Mouse (Mus musculus) ovary, postnatal 36 days (tissue): ENCODE data around the gene 4933415A04Rik.

Source experiments
- DNase-seq: peaks from one replicate; pipeline ENCODE4 v3.0.0; 2022; ENCODE audit warnings: low spot score, mixed read lengths

The 4933415A04Rik gene

DNA sequence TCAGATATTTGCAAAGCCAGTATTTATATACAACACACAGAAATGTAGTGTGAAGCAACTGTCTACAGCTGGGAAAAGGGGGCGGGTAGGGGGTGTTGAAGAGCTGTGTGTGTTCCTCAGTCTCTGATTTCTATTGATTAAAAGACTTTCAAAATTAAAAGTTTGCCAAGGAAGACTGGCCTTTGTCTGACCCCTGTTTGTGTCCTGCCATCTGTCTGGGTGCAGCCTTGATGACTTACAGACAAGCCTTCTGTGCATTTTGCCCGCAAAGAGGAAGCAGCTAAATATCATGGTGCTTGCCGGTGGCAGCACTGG, 11.8 kb upstream of the 4933415A04Rik start:
- no peak for DNase-seq

DNA sequence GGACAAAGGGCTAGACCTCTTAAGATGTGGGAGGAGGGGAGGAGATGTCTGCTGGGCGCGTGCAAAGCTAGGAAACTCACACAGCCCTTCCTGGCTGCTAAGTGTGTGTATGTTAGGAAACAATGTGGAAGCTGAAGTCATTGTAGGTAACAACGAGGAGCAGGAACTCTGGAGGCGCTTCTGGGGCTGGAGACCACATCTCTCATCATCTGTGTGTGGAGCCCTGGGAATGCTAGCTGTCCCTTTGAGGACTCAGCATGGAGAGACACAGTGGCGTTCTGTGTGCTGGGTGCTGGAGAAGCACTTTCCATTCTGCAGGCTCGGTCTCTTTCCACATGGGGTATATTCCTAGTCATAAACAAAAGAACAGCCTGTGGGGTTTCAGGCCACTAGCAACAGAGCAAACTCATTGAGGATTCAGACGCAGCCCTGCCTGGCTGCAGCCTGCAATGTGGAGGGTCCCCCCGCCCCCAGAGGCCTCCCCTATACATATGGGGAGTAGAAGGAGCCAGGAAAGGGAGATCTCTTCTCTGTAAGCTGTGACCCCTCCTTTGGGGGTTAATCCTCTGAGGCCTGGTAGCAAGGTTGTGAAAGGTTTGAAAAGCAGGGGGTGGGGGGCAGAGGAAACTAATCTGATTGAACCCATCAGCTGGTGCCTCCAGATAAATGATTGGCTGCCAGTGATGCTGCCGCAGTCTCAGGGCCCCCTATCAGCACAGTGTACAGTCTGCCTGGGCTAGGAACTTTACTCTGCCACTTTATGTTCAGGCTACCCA, 11.3 kb upstream of the 4933415A04Rik start:
- no peak for DNase-seq

GRCm38 (mm10) chr11:43577713-43578478, 8.9 kb upstream of the 4933415A04Rik start:
- DNase-seq, result no peak

DNA sequence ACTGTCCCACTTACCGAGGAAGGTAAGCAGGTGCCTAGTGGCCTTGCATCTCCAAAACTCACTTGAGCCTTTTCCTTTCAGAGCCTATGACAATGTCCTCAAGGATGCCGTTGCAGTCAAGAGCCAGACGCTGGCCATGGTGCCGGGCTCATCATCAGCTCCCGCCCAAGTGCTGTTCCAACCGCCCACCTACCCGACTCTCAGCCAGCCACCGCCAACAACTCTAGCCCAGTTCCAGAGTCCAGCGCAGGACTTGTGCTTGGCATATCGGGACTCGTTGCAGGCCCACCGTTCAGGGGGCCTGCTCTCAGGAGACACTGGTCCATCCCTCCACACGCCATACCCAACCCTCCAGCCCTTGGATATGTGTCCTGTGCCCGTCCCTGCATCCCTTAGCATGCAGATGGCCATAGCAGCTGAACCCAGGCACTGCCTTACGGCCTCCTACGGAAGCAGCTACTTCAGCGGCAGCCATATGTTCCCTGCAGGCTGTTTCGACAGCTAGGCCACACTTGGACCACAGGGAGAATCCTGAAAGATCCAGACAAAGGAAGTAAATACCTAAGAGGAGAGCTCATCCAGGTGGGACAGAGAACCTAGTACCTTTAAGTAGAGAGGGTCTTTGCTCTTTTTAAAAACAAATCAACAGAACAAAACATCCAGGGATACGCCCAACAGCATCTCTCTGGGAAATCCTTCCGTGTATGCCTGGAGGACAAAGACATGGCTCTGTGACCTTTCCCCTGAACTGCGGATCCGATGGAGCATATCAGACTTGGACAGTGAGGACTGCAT, 1.4 kb upstream of the 4933415A04Rik start:
- no peak for DNase-seq

DNA sequence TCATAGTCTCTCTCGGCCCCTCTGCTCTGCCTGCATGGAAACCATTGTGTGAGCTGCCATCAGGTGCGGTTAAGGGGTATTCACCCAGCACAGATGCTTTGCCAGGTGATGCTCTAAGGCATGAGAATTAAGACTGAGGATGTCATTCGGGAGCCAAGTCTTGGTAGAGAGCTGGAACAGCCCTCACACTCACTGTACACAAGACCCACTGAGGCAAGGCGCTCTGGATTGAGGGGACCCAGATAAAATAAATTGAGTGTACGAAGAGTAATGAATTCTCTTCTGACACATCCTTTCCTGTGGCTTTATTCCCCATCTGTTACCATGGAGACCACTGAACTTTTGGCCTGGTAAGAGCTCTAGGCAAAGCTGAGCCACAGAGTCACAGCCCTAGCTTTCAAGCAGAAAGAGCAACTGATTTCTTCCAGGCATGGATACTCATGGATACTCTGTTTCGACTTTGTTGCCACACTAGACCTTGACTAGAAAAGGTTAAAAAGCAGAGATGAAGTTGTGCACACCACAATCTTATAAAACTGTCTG, 2.8 kb downstream of the 4933415A04Rik start:
- DNase-seq, result no peak

- no peak for DNase-seq
These were observed 14.6 kb downstream of the 4933415A04Rik start, which contains the start of gene Fabp6 for GRCm38 (mm10) chr11:43601440-43601839. Gene Fabp6 (minus strand): TSS chr11:43601540.

DNA sequence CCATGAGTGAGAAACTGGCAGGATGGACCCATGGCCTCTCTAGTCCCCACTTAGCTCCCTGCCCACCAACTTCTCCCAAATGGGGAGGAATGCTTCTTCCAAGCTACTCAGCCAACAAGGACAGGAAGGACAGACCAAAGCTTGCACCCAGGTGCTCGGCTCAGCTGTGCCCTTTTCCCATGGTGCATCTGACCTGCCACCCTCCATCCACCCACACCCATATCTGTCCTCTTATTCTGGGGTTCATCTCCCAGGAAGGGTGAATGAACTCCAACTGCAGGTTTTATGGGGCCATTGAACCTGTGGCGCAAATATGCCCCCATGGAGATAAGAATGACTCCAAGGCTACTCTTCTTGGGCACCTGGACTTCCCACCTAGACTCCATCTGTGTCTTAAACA, 17.4 kb downstream of the 4933415A04Rik start:
- no peak for DNase-seq

GRCm38 (mm10) chr11:43604891-43605290, 18.1 kb downstream of the 4933415A04Rik start:
- no peak for DNase-seq

- no peak for DNase-seq
These were observed 19.0 kb downstream of the 4933415A04Rik start for GRCm38 (mm10) chr11:43605859-43606258.

GRCm38 (mm10) chr11:43608440-43608839, 21.6 kb downstream of the 4933415A04Rik start:
- DNase-seq, result no peak

DNA sequence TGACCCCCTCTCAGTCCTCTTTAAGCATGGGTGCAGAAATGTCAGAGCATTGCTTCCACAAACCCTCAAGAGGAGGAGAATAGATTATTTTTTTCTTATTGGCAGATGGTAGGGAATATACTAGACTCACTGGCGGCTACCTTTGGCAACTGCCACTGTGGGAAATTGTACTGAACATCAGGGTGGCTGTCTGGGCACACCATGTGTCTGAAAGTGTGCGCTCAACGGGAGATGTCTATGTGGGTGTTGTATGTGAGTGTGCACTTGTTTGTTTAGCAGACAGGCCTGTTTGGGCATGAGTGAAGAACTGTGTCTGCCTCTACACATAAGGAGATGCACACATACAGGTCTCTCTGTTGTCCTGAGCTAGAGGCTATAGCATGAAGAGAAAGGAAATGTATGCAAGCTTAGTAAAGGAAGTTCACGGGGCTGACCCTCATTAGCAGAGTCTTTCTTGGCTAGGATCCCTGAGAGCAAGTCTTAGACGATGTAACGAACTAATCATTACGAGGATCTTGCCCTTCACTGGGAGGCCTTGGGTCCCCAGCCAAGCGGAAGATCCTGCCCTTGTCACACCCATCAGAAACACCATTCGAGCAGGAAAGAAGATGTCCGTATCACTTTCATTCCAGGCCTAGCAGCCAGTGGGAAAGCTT, 23.3 kb downstream of the 4933415A04Rik start:
- peak; percentile 23 for DNase-seq

DNA sequence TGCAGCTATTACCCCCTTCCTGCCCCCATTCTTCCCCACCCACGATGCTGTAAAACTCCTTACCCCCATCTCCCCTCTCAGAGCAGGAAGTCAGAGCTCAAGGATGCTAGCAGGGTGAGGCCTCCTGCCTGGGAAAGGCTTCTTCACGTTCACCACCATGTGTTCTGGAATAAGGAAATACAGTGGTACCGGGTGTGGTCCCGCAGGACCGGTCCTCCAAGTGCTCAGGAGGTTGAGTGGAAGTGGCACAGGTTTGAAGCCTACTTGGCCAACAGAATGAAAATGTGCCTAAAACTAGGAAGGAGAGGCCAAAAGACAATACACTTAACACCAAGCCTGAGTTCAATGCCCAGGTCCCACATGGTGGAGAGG, 23.8 kb downstream of the 4933415A04Rik start:
- no peak for DNase-seq

GRCm38 (mm10) chr11:43612834-43613488, 26.1 kb downstream of the 4933415A04Rik start:
- peak; percentile 62 for DNase-seq

GRCm38 (mm10) chr11:43617924-43618323, 31.1 kb downstream of the 4933415A04Rik start:
- no peak for DNase-seq

DNA sequence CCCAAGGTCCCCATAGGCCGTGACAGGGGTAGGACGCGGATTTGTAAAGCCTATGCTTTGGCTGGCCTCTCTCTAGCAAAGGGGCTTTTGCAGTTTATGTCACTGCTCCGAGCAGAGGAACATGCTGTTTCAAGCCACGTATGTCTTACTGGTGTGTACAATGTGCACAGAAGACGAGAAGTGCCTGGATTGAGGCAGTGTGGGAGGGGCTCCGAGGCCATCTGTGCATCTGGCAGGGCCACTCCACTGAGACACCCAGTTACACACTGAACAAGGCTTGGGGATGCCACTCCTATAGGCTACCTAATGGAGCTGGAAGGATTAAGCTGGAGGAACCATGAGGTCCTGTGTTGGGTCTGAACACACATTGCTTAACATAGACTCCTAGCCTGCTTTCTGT, 31.6 kb downstream of the 4933415A04Rik start:
- DNase-seq, result no peak

DNA sequence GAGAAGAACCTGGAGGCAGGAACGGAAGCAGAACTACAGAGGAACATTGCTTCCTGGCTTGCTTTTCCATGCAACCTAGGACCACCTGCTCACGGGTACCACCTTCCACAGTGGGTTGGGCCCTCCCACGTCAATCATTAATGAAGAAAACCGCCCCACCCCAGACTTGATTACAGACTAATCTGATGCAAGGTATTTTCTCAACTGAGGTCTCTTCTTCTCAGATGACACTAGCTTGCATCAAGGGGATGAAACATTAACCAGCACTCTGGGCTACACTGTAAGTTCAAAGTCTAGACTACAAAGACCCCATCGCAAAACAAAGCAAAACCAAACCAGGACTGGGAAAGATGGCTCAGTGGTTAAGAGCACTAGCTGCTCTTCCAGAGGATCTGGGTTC, 34.9 kb downstream of the 4933415A04Rik start:
- no peak for DNase-seq

- no peak for DNase-seq
These were observed 37.5 kb downstream of the 4933415A04Rik start for GRCm38 (mm10) chr11:43624341-43624740.

DNA sequence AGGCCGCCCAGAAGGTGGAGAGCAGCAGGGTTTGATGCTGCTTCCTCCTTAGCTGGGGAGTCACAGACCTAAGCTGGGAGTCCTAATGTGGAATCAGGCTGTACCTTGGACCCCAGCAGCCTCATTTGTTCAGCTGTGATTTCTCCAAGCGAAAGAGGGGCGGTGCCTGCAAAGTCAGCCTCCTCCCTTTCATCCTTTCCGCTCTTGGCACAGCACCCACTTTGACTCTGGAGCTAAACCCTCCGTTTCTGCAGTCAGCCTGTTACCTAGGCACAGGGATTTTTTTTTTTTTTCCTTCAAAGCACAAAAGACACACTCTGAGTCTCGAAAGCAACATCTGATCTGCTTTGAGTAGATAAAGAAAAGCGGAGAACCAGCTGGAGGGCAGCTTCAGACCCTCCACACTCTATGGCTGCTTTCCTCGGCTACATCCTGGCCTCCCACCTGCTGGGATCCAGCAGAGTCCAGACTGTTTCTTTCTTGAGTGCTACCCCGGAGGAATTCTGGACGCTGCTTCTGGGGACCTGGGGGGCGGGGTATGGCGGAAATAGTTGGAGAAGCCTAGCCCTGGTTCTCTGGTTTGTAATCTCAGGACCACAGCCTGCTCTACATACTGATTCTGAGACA, 39.6 kb downstream of the 4933415A04Rik start:
- DNase-seq, result peak; percentile 48

GRCm38 (mm10) chr11:43626927-43627645, 40.2 kb downstream of the 4933415A04Rik start:
- no peak for DNase-seq

DNA sequence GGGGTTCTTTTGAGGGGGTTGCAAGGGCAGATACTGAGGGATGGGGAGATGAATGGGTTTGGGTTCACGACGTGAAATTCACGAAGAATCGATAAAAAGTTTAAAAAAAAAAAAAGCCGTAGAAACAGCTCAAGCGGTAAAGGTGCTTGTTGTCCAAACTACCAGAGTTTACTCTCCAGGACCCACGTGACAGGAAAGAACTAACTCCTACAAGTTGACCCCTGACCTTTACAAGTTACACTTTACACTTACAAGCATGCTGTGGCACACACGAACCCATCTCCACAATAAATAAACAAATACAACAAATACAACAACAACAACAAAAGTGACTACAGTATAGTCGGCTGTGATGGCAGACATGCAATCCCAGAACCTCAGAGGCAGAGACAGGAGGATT, 44.8 kb downstream of the 4933415A04Rik start:
- no peak for DNase-seq
